Mouse (Mus musculus): Measurements from ENCODE around the gene Myl6. TPM values are rescaled to one million over a fixed set of nuclear protein-coding genes. Genes with fewer than 3 reads are reported as not detected.

The Myl6 gene
- total and polyA plus RNA-seq, 3 experiments: 266 to 1,414 (median 359) TPM

DNA sequence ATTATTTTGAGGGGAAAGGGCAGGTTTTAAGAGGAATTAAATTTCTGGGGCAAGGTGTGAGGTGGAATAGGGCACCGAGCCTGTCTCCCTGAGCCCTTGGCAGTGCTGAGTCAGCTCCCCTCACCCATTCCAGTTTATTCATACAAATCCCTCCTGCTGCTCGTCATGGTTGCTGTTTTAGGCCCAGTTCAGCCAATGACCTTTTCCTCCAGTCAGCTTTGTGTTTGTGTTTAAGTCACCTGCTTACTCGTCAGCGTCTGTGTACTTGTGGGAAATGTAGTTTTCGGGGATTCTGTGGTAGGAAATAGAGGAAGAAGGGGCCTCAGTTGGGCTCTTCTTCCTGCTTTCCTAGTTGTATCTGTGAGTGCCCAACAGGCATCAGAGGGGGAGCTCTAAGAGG is 4.6 kb downstream of the Myl6 start:
- peaks cover 77% of the 10 kb centered on the region for H3K36me3 ChIP-seq (replicated peaks)
- peaks cover 32% of the 10 kb centered on the region for H3K4me1 ChIP-seq (ENCODE audit: insufficient read depth, low read depth, low read length)
- H3K4me3 ChIP-seq (ENCODE audit: low read depth, low read length): no peak overlapping the region

DNA sequence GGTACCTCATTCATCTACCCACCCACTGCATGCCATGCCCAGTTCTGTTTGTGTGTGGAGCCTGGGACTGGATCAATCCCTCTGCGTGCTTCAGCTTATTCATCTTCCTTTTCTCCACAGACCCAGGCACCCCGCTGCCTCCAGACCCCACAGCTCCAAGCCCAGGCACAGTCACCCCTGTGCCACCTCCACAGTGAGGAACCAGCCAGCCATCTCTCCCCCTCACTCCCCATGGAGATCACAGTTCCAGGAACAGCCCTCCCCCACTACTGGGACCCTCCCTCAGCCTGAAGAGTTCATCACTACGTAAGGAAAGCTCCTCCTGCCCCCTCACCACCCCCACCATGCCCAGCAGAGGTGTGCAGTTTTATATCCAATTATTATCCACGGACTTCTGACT is 5.2 kb downstream of the Myl6 start:
- peaks cover 83% of the 10 kb centered on the region for H3K36me3 ChIP-seq (replicated peaks)
- peaks cover 32% of the 10 kb centered on the region for H3K4me1 ChIP-seq (ENCODE audit: insufficient read depth, low read depth, low read length)
- no peak for ATAC-seq (ENCODE audit: extremely low read depth, insufficient number of reproducible peaks, low FRiP score, poor library complexity, severe bottlenecking)

More for the DNA sequence above, 4.6 kb downstream of the Myl6 start:
- H3K27me3 ChIP-seq (ENCODE audit: insufficient read depth, low read length): no peaks in the 10 kb centered on the region
- TF ChIP-seq CTCF (IDR thresholded peaks at IDR 0.05; ENCODE audit: low read depth, low read length): no peak
- no peak for TF ChIP-seq GATA2 (IDR thresholded peaks at IDR 0.05; ENCODE audit: borderline replicate concordance, low read depth, low read length)
- no peak for TF ChIP-seq TAL1 (conservative IDR thresholded peaks at IDR 0.05; ENCODE audit: low read depth, low read length)
- no peak for TF ChIP-seq GATA1 (IDR thresholded peaks at IDR 0.05; ENCODE audit: borderline replicate concordance, low read length)
- ATAC-seq (ENCODE audit: extremely low read depth, insufficient number of reproducible peaks, low FRiP score, poor library complexity, severe bottlenecking) (no peak), DNase-seq (ENCODE audit: low spot score) (no peak)
- H3K9me3 ChIP-seq (replicated peaks): no peaks in the 10 kb centered on the region

DNA sequence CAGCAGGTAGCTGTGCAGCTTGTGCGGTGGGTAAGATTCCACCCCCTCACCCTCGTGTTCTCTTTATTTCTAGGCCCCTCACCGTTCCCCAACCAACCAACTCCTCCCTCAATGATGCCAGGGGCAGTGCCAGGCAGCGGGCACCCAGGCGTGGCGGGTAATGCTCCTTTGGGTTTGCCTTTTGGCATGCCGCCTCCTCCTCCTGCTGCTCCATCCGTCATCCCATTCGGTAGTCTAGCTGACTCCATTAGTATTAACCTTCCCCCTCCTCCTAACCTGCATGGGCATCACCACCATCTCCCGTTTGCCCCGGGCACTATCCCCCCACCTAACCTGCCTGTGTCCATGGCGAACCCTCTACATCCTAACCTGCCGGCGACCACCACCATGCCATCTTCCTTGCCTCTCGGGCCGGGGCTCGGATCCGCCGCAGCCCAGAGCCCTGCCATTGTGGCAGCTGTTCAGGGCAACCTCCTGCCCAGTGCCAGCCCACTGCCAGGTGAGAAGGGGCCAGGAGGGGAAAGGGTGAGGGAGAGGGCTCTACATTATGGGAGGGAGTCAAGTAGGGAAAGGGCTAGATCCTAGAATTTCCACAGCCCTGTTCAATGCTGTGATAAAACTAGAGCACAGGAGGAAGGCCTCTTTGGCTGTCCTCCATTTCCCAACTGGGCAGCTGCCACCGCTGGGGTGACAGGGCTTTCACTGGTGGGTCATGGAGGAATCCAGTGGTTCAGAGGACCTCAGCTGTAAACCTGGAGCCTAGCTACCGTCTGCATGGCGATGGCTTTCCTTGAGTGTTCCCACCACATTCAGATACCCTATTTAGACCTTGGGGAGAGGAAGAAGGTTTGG is 5.9 kb downstream of the Myl6 start:
- H3K4me3 ChIP-seq (ENCODE audit: low read depth, low read length): no peak overlapping the region
- ATAC-seq (ENCODE audit: extremely low read depth, insufficient number of reproducible peaks, low FRiP score, poor library complexity, severe bottlenecking) (no peak), DNase-seq (ENCODE audit: low spot score) (no peak)
- peaks cover 32% of the 10 kb centered on the region for H3K4me1 ChIP-seq (ENCODE audit: insufficient read depth, low read depth, low read length)
- H3K9me3 ChIP-seq (replicated peaks): no peaks in the 10 kb centered on the region
- H3K36me3 ChIP-seq (replicated peaks): peaks cover 90% of the 10 kb centered on the region
- no peaks in the 10 kb centered on the region for H3K27me3 ChIP-seq (ENCODE audit: insufficient read depth, low read length)
- TF ChIP-seq CTCF (IDR thresholded peaks at IDR 0.05; ENCODE audit: low read depth, low read length): no peak
- no peak for TF ChIP-seq GATA1 (IDR thresholded peaks at IDR 0.05; ENCODE audit: borderline replicate concordance, low read length)
- TF ChIP-seq GATA2 (IDR thresholded peaks at IDR 0.05; ENCODE audit: borderline replicate concordance, low read depth, low read length): no peak
- no peak for TF ChIP-seq TAL1 (conservative IDR thresholded peaks at IDR 0.05; ENCODE audit: low read depth, low read length)
- no peak for TF ChIP-seq POLR2AphosphoS5 (IDR thresholded peaks at IDR 0.05; ENCODE audit: insufficient replicate concordance, low read depth, low read length)

More for the DNA sequence above, 5.2 kb downstream of the Myl6 start:
- Histone ChIP-seq H3K9me3 (replicated peaks) (no peaks in the 10 kb centered on the region), H3K4me3 (ENCODE audit: low read depth, low read length) (no peak overlapping the region), H3K27me3 (ENCODE audit: insufficient read depth, low read length) (no peaks in the 10 kb centered on the region)
- TF ChIP-seq CTCF (IDR thresholded peaks at IDR 0.05; ENCODE audit: low read depth, low read length): no peak
- no peak for TF ChIP-seq GATA1 (IDR thresholded peaks at IDR 0.05; ENCODE audit: borderline replicate concordance, low read length)
- no peak for TF ChIP-seq GATA2 (IDR thresholded peaks at IDR 0.05; ENCODE audit: borderline replicate concordance, low read depth, low read length)
- no peak for TF ChIP-seq TAL1 (conservative IDR thresholded peaks at IDR 0.05; ENCODE audit: low read depth, low read length)
- no peak for TF ChIP-seq POLR2AphosphoS5 (IDR thresholded peaks at IDR 0.05; ENCODE audit: insufficient replicate concordance, low read depth, low read length)
- DNase-seq (ENCODE audit: low spot score): no peak

DNA sequence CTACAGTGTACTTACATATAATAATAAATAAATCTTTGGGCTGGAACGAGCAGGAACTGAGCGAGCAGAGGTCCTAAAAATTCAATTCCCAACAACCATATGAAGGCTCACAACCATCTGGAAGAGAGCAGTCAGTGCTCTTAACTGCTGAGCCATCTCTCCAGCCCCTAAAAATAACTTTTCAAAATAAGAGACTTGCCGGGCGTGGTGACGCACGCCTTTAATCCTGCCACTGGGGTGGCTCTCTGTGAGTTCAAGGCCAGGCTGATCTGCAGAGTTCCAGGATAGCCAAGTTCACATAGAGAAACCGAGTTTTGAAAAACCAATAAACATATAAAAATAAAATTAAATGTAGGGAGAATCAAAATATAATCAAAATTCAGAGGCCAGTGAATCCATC is 7.6 kb downstream of the Myl6 start:
- H3K9me3 ChIP-seq (replicated peaks): no peaks in the 10 kb centered on the region
- TF ChIP-seq CTCF (IDR thresholded peaks at IDR 0.05; ENCODE audit: low read depth, low read length) (no peak), TAL1 (conservative IDR thresholded peaks at IDR 0.05; ENCODE audit: low read depth, low read length) (no peak), POLR2AphosphoS5 (IDR thresholded peaks at IDR 0.05; ENCODE audit: insufficient replicate concordance, low read depth, low read length) (no peak), GATA1 (IDR thresholded peaks at IDR 0.05; ENCODE audit: borderline replicate concordance, low read length) (no peak), GATA2 (IDR thresholded peaks at IDR 0.05; ENCODE audit: borderline replicate concordance, low read depth, low read length) (no peak)
- no peaks in the 10 kb centered on the region for H3K27me3 ChIP-seq (ENCODE audit: insufficient read depth, low read length)
- H3K36me3 ChIP-seq (replicated peaks): peaks cover 93% of the 10 kb centered on the region
- ATAC-seq (ENCODE audit: extremely low read depth, insufficient number of reproducible peaks, low FRiP score, poor library complexity, severe bottlenecking): no peak
- H3K4me3 ChIP-seq (ENCODE audit: low read depth, low read length): no peak overlapping the region
- H3K4me1 ChIP-seq (ENCODE audit: insufficient read depth, low read depth, low read length): peaks cover 18% of the 10 kb centered on the region
- DNase-seq (ENCODE audit: low spot score): no peak

DNA sequence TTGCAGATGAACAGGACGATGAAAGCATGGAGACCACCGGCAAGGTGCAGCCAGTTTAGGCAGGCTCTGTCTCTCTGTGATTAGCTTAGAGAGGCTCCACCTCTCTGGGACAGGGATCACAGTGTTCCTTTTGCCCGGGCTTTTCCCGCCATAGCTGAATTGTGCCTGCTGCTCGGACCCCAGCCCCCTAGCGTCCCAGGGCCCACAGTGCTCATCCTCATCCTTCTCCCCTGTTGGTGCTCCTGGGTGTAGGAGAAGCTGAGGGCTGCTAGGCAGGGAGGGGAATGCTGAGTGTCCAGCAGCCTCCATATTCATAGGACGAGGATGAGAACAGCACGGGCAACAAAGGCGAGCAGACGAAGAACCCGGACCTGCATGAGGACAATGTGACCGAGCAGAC is 19.6 kb downstream of the Myl6 start:
- H3K4me1 ChIP-seq (ENCODE audit: insufficient read depth, low read depth, low read length): no peaks in the 10 kb centered on the region
- H3K36me3 ChIP-seq (replicated peaks): peaks cover 96% of the 10 kb centered on the region
- no peak for TF ChIP-seq GATA1 (IDR thresholded peaks at IDR 0.05; ENCODE audit: borderline replicate concordance, low read length)
- TF ChIP-seq CTCF (IDR thresholded peaks at IDR 0.05; ENCODE audit: low read depth, low read length): no peak
- no peaks in the 10 kb centered on the region for H3K9me3 ChIP-seq (replicated peaks)
- DNase-seq (ENCODE audit: low spot score) (no peak), ATAC-seq (ENCODE audit: extremely low read depth, insufficient number of reproducible peaks, low FRiP score, poor library complexity, severe bottlenecking) (no peak)
- no peaks in the 10 kb centered on the region for H3K27me3 ChIP-seq (ENCODE audit: insufficient read depth, low read length)
- H3K4me3 ChIP-seq (ENCODE audit: low read depth, low read length): no peak overlapping the region

DNA sequence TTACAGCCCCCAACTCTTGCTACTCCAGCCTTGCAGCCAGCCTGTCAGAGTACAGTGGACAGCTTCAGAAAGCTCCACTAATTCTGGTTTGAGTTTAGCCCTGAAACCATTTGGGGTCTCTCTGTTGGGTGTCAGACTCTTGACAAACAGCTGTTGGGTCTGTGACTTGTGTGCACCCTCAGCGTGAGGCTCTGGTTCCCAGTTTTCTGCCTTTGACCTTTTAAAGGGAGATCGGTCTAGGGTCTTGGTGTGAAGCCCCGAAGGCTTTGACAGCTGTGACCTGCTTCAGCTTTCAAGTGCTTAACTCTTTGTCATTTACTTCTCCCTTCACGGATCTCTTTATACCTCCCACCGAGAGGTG is 33.7 kb downstream of the Myl6 start:
- no peak for ATAC-seq (ENCODE audit: extremely low read depth, insufficient number of reproducible peaks, low FRiP score, poor library complexity, severe bottlenecking)

More for the DNA sequence above, 33.7 kb downstream of the Myl6 start:
- H3K4me1 ChIP-seq (ENCODE audit: insufficient read depth, low read depth, low read length): peaks cover 41% of the 10 kb centered on the region
- peak overlapping the region; percentile 87; the same call in 1 of the 2 replicates for H3K4me3 ChIP-seq (ENCODE audit: low read depth, low read length)
- no peaks in the 10 kb centered on the region for H3K27me3 ChIP-seq (ENCODE audit: insufficient read depth, low read length)
- TF ChIP-seq CTCF (IDR thresholded peaks at IDR 0.05; ENCODE audit: low read depth, low read length) (no peak), POLR2AphosphoS5 (IDR thresholded peaks at IDR 0.05; ENCODE audit: insufficient replicate concordance, low read depth, low read length) (no peak), GATA1 (IDR thresholded peaks at IDR 0.05; ENCODE audit: borderline replicate concordance, low read length) (no peak), TAL1 (conservative IDR thresholded peaks at IDR 0.05; ENCODE audit: low read depth, low read length) (no peak), GATA2 (IDR thresholded peaks at IDR 0.05; ENCODE audit: borderline replicate concordance, low read depth, low read length) (no peak)
- H3K36me3 ChIP-seq (replicated peaks): peaks cover 48% of the 10 kb centered on the region
- DNase-seq (ENCODE audit: low spot score): peak; percentile 6
- no peaks in the 10 kb centered on the region for H3K9me3 ChIP-seq (replicated peaks)

Data from G1E (cell line).